Mouse (Mus musculus): ENCODE measurements at regions not wholly inside any gene's neighbourhood (a gene's known extent, or its start where the extent isn't known, plus 50 kb on each side); places are given as distances from the start of the nearest gene placed in this dataset.
"Not testable (repeated sequence)": the region's sequence is repeated elsewhere in the genome, so short reads cannot be mapped to it uniquely, and the experiment has no call there.

DNA sequence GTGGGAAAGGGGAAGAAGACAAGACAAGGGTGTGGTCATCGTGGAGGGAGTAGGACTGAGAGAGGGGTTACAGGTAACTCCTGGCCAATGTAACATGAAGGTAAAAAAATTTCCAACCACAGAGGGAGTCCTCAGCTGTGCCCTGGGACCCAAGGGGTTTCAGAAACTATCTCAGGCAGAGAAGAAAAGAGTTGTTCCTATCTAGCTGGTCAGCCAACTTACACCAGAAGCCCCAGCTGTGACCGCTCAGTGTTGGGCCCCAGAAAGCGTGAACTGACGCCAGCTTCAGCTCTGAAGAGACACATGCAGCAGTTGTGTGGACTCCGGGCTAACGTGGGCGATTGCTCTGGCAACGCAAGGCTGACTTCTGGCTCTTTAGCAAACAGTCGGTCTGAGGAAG is 52.2 kb downstream of the Rhob start:
- DNase-seq = no peak

- DNase-seq = no peak
Observed at GRCm38 (mm10) chr12:8447025-8447424, 52.8 kb downstream of the Rhob start.

GRCm38 (mm10) chr12:8444975-8445853 is 54.6 kb downstream of the Rhob start:
- DNase-seq = no peak

DNA sequence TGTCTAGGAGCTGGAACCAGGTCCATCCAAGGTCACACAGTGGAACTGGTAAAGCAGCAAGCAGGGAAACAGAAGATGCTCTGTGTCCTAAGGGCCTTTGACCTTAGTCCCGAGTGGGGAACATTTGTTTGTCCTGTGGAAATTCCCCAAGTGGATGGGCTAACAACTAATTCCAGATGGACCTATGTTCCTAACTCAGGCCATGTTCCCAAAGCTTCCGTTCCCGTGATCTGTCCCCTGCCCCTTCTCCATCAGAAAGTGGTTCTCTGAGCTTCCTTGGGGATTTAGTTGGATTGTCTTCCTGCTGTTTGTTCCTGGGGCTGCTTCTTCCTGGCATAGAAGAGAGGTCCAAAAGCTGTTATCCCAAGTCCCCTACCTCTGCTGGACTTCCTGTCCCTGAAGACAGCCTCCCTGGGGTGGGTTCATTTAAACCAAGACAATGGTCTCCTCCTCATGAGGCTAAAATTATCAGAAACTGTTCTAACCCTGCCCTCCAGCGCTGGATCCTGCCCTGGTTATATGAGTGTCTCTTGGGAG is 55.8 kb downstream of the Rhob start:
- no peak for DNase-seq

- no peak for DNase-seq
Observed at GRCm38 (mm10) chr12:8443253-8443661, 56.6 kb downstream of the Rhob start.

- no peak for DNase-seq
Observed at GRCm38 (mm10) chr12:8441275-8441674, 58.5 kb downstream of the Rhob start.

GRCm38 (mm10) chr12:8440373-8440772 is 59.4 kb downstream of the Rhob start:
- DNase-seq = no peak

DNA sequence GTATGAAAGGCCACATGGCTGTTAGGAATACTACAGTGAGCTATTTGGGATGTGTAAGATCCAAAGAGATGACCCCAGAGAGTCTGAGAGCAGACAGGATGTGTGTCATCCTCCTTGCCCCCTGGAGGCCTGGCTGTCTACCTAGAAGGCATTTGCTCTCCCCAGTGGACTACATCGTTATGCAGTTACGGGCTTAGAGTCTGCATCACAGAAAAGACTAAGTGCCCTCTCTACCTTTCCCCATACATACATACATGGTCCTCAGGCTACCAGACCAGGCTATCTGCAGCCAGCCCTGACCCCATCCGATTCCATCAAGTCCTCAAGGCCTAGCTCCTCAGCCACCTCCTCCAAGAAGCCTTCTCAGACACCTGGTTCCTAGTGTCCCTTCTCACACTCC is 59.9 kb downstream of the Rhob start:
- no peak for DNase-seq

DNA sequence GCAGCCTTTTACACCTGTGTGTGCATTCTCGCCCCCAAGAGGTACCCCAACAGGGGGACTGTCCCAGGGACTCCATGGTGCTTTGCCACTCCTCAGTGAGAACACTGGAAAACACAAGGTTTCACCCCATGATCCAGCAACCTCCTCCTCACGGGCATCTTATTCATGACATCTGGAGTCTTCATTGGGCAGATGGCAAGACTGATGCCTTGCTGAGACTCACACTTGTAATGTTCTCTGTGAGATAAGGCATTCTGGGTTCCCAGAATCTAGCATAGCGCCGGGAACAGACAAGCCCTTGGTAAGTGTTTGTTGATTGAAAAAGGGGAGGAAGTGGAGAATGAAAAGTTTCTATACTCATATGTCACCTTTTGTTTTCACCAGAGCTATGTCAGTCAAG is 60.3 kb downstream of the Rhob start:
- no peak for DNase-seq

DNA sequence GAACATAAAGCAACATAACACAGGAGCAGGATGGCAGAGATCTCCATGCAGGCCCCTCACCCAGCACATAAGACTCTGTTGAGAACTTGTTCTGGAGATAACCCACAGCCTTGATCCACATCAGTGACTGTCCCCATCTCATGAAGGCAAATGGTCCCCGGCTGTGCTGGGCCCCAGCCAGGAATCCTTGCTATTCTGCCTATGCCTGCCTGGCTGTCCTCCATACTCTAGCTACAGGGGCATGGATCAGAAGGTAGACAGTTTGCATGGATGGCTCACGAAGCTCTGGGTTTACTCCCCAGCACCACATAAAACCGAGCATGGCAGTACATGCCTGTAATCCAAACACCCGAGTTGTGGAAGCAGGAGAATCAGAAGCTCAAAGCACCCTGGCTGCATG is 61.2 kb downstream of the Rhob start:
- no peak for DNase-seq

GRCm38 (mm10) chr12:8436976-8437580 is 62.7 kb downstream of the Rhob start:
- DNase-seq = peak in 1 of 2 experiments; percentile 45

GRCm38 (mm10) chr12:8436553-8436952 is 63.3 kb downstream of the Rhob start:
- peak; percentile 45 to 59 for DNase-seq

DNA sequence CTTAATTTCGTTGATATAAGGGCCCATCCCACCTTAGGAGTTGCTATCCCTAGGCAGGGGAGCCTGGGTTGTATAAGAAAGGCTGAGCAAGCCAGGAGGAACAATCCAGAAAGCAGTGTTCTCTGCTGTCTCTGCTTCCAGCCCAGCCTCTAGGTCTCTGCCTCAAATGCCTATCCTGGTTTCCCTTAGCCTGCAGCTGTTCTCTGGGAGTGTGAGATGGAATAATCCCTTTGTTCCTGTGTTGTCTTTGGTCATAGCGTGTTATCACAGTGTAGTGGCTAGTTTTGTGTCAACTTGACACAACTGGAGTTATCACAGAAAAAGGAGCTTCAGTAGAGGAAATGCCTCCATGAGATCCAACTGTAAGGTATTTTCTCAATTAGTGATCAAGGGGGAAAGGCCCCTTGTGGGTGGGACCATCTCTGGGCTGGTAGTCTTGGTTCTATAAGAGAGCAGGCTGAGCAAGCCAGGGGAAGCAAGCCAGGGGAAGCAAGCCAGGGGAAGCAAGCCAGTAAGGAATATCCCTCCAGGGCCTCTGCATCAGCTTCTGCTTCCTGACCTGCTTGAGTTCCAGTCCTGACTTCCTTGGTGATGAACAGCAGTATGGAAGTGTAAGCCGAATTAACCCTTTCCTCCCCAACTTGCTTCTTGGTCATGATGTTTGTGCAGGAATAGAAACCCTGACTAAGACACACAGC is 64.0 kb downstream of the Rhob start:
- not testable (repeated sequence) for DNase-seq

DNA sequence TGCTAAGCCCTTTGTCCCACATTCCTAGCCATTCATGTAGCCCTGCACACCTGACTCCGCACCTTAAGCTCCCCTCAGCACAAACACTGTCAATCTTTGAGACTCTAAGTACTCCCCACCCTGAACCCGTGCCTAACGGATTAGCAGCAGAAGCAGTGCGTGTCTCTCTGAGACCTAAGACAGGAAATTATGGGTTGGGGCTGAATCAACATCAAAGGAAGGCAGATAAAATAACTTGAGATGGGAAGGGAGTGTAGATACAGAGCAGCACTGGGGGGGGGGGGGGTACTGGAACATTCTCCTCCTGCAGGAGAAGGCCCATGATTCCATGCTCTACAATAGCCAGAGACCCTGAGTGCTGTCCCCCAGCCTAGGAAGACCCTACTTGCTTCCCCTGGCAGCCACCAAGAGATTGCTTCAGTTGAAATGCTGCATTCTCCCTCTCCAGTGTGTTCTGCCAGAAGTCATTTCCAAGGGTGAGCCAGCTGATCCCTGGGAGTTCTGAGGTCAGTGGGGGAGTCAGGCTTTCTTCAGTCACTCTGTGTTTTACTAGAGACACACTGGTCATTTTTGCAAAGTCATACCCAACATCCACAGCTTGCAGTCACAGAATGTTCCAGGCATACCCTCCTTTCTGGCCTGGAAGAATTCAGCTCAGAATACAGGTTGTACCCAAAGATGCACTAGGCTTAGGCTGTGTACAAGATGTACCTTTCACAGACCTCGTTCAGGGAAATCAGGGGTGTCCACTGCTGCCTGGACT is 71.4 kb downstream of the Rhob start:
- peak; percentile 43 to 60 for DNase-seq

GRCm38 (mm10) chr12:8424515-8424914 is 75.3 kb downstream of the Rhob start:
- DNase-seq = no peak

DNA sequence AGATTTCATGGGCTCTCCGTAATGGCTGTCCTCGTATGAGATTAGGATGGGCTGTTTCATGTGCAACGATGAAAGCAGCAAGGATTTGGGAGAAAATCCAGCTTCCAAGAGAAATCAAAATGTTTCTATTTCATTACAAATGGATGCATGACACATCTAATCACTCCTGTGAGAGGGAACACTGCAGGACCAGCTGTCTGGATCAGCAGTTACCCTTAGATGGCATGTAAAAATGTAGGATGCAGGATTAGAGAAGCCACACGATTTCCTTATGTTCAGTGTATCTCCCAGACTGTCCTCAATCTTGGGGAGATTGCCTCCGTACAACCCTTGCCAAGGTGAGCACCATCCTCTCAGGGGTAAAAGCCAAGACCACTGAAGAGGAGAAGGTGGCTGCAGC is 77.1 kb downstream of the Rhob start:
- DNase-seq = no peak

DNA sequence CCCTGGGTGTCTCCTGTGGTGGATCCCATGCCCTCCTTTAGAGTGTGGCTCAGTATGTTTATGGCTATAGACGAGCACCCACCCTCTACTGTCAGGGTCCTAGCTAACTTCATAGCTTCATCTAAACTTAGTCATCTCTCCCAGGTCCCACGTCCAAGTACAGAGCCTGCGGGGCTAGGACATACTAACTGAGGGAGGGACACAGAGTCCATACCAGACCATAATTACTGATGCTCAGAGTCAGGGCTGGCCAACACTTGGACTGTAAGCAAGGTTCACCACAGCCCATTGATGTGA is 78.6 kb downstream of the Rhob start:
- DNase-seq = no peak

GRCm38 (mm10) chr12:8420511-8421270 is 79.1 kb downstream of the Rhob start:
- DNase-seq = no peak

GRCm38 (mm10) chr12:8418890-8419289 is 80.9 kb downstream of the Rhob start:
- peak; percentile 37 to 65 for DNase-seq

DNA sequence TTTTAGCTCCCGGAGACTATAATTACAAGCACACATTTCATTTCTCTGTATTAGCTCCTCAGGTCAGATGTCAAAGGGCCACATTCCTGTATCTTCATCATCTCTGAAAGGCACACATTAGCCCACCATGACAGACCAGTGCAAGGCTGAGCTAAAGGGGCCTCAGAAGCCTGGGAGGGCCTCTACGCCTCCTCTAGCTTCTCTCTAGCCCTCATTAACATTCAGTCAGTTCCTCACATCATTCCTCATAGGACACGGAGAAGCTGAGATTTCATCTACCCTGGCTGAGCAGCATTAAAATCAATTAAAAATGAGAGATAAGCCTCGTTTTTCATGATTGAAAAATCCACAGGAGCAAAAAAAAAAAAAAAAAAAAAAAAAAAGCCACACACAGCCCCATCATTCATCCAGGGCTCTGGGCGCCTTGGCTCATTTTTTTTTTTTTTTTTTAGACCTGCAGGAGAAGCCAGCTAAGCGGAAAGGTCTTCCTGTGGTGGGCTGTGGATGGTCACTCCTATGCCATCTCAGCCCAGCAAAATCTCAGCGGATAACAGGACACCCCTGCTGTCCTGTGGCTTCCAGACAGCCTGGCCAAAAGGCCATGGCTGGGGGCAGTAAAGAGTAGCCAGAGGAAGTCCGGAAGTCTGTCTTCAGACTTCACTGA is 82.5 kb downstream of the Rhob start:
- DNase-seq = no peak

DNA sequence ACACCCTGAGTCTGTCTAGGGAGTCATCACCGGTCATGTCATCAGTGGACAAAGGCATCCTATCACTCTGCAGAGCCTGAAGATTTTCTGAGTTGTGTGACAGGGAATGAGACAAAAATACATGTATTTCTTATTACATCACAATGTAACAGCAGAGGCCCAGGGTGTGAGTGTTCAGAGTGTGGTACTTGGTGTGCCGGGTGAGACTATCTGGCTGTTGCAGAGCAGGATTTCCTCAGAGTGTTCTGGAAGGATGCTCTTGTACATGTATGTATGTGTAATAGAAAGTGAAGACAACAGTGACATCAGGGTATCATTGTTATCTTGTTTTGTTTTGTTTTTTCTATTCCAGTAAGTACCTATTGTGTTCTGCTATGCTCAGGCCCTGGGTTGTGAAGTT is 87.7 kb downstream of the Rhob start:
- DNase-seq = no peak

All from lung, adult 18-20 months (tissue).